Mouse (Mus musculus) layer of hippocampus, postnatal 10 days (tissue): ENCODE results near the gene Cytl1. TPM values are rescaled to one million over a fixed set of nuclear protein-coding genes. Genes with fewer than 3 reads are reported as not detected.

Experiments
- DNase-seq, 2 experiments: peaks; one replicate each; pipeline ENCODE4 v3.0.0; 2021; ENCODE audit warnings: low spot score in 2 of 2
- long read RNA-seq: library from polyadenylated mRNA; stranded (forward); transcript quantifications from one replicate; pipeline ENCODE4 v2.0.0, GENCODE M21; 2023
- total RNA-seq, 2 experiments: library from RNA; stranded (reverse); gene quantifications; 2 replicates each; pipeline ENCODE4 v1.2.3; 2021

Gene Cytl1
- not detected for total RNA-seq
- long read RNA-seq: 0 reads

GRCm38 (mm10) chr5:37735224-37735623 lies at the start of gene Cytl1:
Cytl1 (plus strand) TSS chr5:37735519.
- no peak for DNase-seq

GRCm38 (mm10) chr5:37692759-37693158 lies 42.6 kb upstream of the Cytl1 start:
- no peak for DNase-seq

GRCm38 (mm10) chr5:37695773-37696172 lies 39.5 kb upstream of the Cytl1 start:
- no peak for DNase-seq

DNA sequence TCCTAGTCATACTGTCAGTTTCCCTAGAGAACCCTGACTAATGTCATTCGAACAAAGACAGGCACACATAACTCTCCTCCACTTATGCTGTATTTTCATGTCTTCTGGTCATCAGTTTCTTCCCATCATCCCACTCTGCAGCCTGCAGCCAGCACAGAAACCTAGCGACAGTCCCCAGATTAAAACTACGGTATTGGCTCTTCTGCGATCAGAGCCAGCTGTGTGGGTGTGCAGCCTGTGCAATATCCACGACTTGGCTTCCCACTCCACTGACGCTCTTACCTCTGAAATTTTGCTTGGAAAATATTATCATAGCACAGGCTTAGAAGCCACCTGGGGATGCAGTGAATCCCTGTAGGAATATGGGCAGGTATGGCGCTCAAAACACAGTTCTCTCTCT lies 38.0 kb upstream of the Cytl1 start:
- DNase-seq: peak in 1 of 2 experiments; percentile 26

GRCm38 (mm10) chr5:37699757-37700156 lies 35.6 kb upstream of the Cytl1 start:
- no peak for DNase-seq

DNA sequence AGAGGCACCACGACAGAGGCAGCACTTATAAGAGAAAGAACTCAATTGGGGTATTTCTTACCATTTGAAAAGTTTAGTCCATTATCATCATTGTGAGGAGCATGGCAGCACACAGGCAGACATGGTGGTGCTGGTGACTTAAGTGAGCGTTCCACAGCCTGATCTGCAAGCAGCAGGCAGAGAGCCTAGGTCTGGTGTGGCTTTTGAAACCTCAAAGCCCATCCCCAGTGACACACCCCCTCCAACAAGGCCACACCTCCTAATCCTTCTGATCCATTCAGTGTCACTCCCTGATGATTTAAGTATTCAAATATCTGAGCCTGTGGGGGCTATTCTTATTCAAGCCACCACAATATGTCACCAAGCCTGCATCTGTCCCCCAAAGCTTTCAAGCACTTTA lies 30.4 kb upstream of the Cytl1 start:
- no peak for DNase-seq

GRCm38 (mm10) chr5:37708124-37708523 lies 27.2 kb upstream of the Cytl1 start:
- no peak for DNase-seq

GRCm38 (mm10) chr5:37709257-37709904 lies 25.9 kb upstream of the Cytl1 start:
- DNase-seq: no peak

DNA sequence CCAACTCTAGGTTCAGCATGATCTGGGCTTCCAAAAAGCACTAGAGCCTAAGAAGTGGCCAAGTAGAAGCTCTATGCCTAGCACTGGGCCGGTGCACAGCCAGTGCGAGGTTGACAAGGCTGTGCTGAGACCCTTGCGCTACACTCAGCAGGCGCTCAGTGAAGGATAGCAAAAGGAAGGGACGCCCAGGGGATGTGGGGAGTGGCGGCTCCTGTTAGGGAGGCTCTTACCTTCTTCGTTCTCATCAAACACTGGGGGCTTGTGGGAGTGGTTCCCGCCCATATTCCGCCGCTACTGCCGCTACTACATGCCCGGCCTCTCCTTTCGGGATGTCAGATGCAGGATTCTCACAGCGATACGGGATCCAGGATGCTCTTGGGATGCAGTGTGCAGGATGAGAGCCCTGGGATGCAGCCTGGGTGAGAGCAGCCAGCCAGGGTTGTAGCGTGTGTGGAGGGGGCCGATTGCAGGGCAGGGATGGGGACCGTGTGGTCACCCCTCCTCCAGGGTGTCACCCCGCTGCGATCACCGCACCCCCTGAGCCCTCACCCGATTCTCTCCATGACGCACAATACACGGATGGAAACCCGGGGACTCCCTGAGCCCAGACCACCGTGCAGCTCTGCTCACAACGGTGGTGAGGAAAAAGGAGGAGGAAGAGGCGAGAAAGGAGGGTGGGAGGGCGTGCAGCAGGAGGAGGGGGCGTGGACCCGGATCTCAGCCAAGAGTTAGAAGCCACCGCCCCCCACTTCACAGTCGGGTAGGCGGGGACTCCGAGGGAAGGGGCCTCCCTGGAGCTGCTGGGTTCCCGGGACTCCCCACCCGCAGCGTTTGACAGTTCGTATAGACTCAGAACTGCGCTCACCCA lies 18.6 kb upstream of the Cytl1 start, which contains the start of gene Stk32b:
TSS of gene Stk32b (minus strand) at position 667 of the 868 bp plus-strand sequence.
- peak; percentile 47 to 57 for DNase-seq

GRCm38 (mm10) chr5:37717384-37717963 lies 17.8 kb upstream of the Cytl1 start:
- DNase-seq: peak; percentile 66 to 81

DNA sequence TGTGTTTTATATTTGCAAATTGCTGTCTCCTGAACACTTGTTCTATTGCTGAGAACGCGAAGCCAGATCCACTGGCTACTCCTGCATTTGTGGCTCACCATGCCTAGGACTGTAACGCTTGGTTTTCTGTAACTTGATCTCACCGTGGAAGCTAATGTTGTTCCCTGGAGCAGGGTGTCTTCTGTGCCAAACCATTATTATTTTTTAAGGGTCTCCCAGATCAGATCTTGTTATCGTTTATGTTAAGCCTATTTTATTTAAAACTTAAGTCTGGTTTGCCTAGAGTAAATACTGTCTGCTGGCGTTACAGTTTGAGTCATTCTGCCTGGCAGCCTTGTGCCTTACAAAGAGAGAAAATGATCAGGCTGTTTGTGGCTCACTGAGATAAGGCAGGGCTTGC lies 14.6 kb upstream of the Cytl1 start:
- DNase-seq: no peak

DNA sequence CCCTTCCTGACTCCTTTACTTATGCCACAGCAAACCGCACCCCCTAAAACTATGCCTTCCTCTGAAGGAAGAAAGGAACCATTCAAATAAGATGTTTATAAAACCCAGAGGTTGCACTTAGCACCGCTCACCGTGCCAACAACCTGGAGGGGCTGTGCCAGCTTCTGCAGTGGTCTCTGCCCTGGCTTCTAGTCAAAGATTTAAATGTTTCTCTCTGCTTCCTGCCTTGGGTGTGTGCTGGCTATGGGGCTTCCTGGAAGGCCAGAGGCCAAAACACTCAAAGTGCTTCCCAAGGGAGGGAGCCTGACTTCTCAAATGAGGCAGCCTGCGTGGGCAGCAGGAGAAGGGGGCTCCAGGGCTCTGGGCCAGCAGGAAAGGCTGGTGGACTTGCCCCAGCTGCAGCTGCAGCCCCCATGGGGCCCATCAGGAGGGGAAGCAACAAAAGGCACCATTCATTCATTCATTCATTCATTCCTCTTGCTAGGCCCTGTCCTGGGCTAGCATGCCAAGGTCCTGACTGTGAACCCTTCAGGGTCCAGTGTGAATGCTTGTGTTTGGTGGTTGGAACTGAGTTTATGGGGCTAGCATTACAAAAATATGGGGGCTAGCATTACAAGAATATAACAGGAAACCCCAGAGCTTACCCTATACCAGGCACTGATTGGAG lies 10.0 kb upstream of the Cytl1 start:
- no peak for DNase-seq

- DNase-seq: no peak
These were observed 4.5 kb upstream of the Cytl1 start for GRCm38 (mm10) chr5:37730781-37731180.

DNA sequence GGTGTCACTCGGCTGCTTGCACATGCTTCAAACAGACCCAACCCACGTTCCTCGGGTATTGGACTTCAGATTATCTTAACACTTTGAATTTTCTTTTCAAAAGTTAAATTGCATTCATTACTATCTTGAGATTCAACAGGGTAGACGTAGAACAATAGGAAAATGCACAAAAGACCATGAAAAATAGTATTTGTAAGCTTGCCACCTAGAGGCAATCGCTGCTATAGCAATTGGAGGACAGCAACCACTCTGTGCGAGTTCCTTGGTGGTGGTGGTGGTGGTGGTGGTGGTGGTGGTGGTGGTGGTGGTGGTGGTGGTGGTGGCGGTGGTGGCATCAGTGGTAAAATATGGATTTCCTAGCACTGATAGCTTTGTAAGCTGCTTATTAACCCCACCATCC lies 894 bp downstream of the Cytl1 start:
- no peak for DNase-seq

GRCm38 (mm10) chr5:37743889-37744707 lies 8.8 kb downstream of the Cytl1 start:
- no peak for DNase-seq

DNA sequence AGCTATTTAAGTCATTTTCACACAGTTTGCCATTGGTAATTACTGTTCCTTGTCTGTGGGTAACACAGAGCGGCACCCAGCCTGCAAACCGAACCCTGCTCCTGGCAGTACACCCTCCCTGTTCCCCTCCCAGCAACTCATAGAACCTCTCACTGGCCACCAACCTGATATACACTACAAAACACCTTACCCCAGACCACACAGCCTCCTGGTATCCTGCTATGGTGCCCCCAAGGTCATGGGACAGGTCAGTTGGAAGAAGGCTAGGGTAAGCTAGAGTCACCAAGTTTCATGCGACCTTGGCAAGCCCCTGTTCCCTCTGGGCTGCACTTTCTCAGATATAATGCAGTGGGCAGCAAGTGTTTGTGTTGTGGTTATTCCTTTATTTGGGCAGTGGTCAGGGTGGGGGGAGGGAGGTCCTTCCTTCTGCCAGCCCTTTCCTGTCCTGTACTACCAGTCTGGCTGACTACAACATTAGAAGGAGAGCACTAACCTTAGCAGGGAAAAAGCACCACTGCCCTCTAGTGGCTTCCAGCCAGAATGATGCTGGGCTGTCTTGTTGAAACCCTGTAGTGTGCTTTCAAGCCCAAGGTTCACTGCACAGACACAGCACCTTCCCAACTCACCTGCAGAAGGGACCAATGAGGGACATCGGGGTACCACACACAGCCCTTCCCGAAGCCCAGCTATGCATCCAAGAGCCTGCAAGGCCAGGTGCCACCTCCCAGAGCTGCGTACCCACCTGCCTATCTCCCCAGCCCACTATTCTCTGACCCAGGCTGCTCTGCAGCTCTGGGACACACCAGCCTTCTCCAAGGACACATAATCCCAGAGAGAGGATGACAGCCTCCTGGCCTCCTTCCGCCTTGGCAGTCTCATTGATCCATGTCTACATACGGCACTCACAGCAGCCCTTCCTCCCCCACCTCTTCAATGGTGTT lies 17.0 kb downstream of the Cytl1 start:
- DNase-seq: peak; percentile 82 to 83

GRCm38 (mm10) chr5:37753366-37753765 lies 18.0 kb downstream of the Cytl1 start:
- DNase-seq: no peak

DNA sequence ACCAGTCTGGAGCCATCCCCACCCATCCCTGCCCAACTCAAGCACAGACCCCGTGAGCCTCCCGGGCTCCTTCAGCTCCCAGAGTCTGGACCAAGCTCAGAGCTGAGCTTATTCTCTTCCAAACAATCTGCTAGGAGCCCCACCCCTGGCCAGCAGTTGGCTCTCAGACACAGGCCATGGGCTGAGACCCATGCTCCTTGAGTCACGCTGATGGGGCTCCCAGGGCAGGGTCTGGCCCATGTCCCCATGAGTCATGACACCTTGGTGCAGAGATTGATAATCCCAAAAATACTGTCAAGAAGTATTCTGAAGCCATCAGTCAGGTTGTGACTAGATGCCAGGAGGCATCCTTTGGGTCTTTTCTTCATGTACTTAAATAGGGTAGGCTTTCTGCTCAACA lies 26.7 kb downstream of the Cytl1 start:
- no peak for DNase-seq

DNA sequence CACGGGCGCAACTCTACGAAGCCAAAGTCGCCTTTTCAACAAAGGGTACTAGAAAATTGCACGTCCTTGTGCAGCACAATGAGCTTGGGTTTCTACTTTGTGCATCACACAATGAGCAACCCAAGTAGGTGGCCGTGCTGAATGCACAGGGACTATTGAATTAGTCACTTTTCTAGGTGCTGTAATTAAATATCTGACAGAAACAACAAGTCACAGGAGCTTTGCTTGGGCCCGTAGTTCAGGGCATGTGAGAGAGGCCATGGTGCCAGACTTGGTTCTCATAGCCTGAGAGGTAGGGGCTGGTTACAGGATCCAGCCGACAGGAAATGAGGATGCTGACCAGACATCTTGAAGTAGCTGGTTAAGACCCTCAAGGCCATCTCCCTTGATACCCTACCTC lies 30.5 kb downstream of the Cytl1 start:
- DNase-seq: no peak

GRCm38 (mm10) chr5:37767231-37767630 lies 31.9 kb downstream of the Cytl1 start:
- DNase-seq: no peak
